Comparison of ENCODE assay signal across 30 mouse cellular contexts in the genomic region with DNA sequence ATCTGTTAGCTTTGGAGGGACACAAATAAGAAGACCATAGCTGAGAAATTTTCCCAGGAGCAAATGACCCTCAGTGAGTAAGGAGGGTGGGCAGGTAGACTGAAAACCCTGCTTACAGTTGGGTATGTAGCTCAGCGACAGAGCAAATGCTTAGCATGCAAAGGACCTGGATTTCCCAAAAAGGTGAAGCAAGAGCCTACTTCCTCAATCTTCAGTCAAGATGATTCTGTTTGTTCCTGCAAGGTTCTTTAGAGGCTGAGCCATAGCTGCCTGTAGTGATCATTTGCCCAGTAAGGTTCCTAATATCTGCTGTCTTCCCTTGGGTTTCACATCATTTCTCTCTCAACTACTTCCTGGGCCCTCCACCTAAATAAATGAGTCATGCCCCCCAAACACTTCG. TPM values are rescaled to one million over a fixed set of nuclear protein-coding genes. Genes with fewer than 3 reads are reported as not detected.
DNase-seq lines count a peak whose midpoint lies in the region; ATAC-seq and TF ChIP-seq lines count a peak whose summit lies in the region.
"Had no signal": no experiment of that assay in that cellular context is flagged by ENCODE, and none has a peak within 500 bp of the region (broad histone marks: within the 10 kb centered on the region; RNA-seq: fewer than 3 reads in every experiment).

No protein-coding gene starts in this region.

- 0 out of 2 replicates have a peak, but pooled peaks have one; percentile 29 for TF ChIP-seq EP300 in CH12.LX (IDR thresholded peaks at IDR 0.05; ENCODE audit: low read length)
- no peak for TF ChIP-seq EP300 in heart, adult 2 months (IDR thresholded peaks at IDR 0.05; ENCODE audit: insufficient read depth, low read depth, low read length)

- TF ChIP-seq POLR2A in CH12.LX (IDR thresholded peaks at IDR 0.05; ENCODE audit: low read depth, low read length), result no peak
- no peak for TF ChIP-seq POLR2A in heart, adult 2 months (IDR thresholded peaks at IDR 0.05; ENCODE audit: insufficient read depth, low read depth, low read length)

- in situ Hi-C loops in CH12.LX (cut with MboI; ENCODE audit: low pct_ligation_motif_present, low pct_unique_long_range_greater_than_20kb, low sequenced_read_pairs), result no loop called here

- no peak overlapping the region for H3K9ac ChIP-seq in CH12.LX (ENCODE audit: insufficient read depth, low read depth)
- no peak overlapping the region for H3K9ac ChIP-seq in kidney, embryonic 15.5 days
- H3K9ac ChIP-seq in heart, adult 2 months (ENCODE audit: low read depth, low read length), result no peak overlapping the region
- H3K9ac ChIP-seq: embryonic facial prominence, embryonic 13.5 days; forebrain, embryonic 12.5 days; forebrain, embryonic 15.5 days; heart, embryonic 13.5 days; hindbrain, embryonic 13.5 days; intestine, embryonic 15.5 days had no signal

- no peaks in the 10 kb centered on the region for H3K36me3 ChIP-seq in CH12.LX (replicated peaks in 1 of 2; ENCODE audit: control insufficient read depth in 1 of 2, insufficient read depth in 1 of 2, low read length in 1 of 2)
- no peaks in the 10 kb centered on the region for H3K36me3 ChIP-seq in kidney, embryonic 15.5 days
- H3K36me3 ChIP-seq in heart, adult 2 months (ENCODE audit: control insufficient read depth, insufficient read depth, low read length), result no peaks in the 10 kb centered on the region
- H3K36me3 ChIP-seq: embryonic facial prominence, embryonic 10.5 days; embryonic facial prominence, embryonic 13.5 days; forebrain, embryonic 12.5 days; forebrain, embryonic 15.5 days; heart, embryonic 10.5 days; heart, embryonic 13.5 days; hindbrain, embryonic 10.5 days; hindbrain, embryonic 13.5 days; intestine, embryonic 15.5 days had no signal

- no peaks in the 10 kb centered on the region for H3K27me3 ChIP-seq in CH12.LX (replicated peaks)
- H3K27me3 ChIP-seq in kidney, embryonic 15.5 days, result peaks cover 11% of the 10 kb centered on the region; the same call in 1 of the 2 replicates
- no peaks in the 10 kb centered on the region for H3K27me3 ChIP-seq in heart, adult 2 months (ENCODE audit: control insufficient read depth, insufficient read depth, low read length)
- H3K27me3 ChIP-seq: intestine, embryonic 15.5 days had no signal

- H3K9me3 ChIP-seq in CH12.LX (replicated peaks; ENCODE audit: low read length), result no peaks in the 10 kb centered on the region
- H3K9me3 ChIP-seq in kidney, embryonic 15.5 days (replicated peaks), result no peaks in the 10 kb centered on the region
- H3K9me3 ChIP-seq: embryonic facial prominence, embryonic 10.5 days; embryonic facial prominence, embryonic 13.5 days; forebrain, embryonic 12.5 days; forebrain, embryonic 15.5 days; heart, embryonic 10.5 days; heart, embryonic 13.5 days; hindbrain, embryonic 10.5 days; hindbrain, embryonic 13.5 days; intestine, embryonic 15.5 days had no signal

- ATAC-seq in hematopoietic stem cell, adult 5-6 weeks (replicated peaks in 1 of 2; ENCODE audit: insufficient read depth in 1 of 2, low FRiP score in 2 of 2, low TSS enrichment in 1 of 2, low read depth in 1 of 2, poor library complexity in 2 of 2, severe bottlenecking in 2 of 2), result peak; percentile 46 to 71; a peak in 2 of 4 replicates
- ATAC-seq in monocyte, adult 5-6 weeks (replicated peaks; ENCODE audit: insufficient number of reproducible peaks, low FRiP score, low TSS enrichment, poor library complexity, severe bottlenecking), result 0 out of 2 replicates have a peak, but pooled peaks have one; percentile 17
- ATAC-seq in cerebellum, adult (ENCODE audit: insufficient number of reproducible peaks, low FRiP score, low TSS enrichment), result no peak
- no peak for ATAC-seq in kidney, embryonic 15.5 days (replicated peaks; ENCODE audit: low FRiP score)
- ATAC-seq: activated CD4-positive, CD25-positive, alpha-beta regulatory T cell, adult 4 months; CD4-positive, CD25-positive, alpha-beta regulatory T cell, adult 4 months; forebrain, embryonic 15.5 days; hindbrain, embryonic 16.5 days; intestine, embryonic 15.5 days had no signal

- H3K4me3 ChIP-seq in CH12.LX (replicated peaks in 1 of 3; ENCODE audit: low read depth in 2 of 3, low read length in 2 of 3, poor library complexity in 1 of 3), result no peak overlapping the region
- H3K4me3 ChIP-seq in kidney, embryonic 15.5 days (replicated peaks), result no peak overlapping the region
- H3K4me3 ChIP-seq in heart, adult 2 months, result no peak overlapping the region
- H3K4me3 ChIP-seq: embryonic facial prominence, embryonic 10.5 days; embryonic facial prominence, embryonic 13.5 days; erythroblast, embryonic 14.5 days; forebrain, embryonic 12.5 days; forebrain, embryonic 15.5 days; heart, embryonic 10.5 days; heart, embryonic 13.5 days; hindbrain, embryonic 10.5 days; hindbrain, embryonic 13.5 days; intestine, embryonic 15.5 days had no signal

- peaks cover 0 to 12% of the 10 kb centered on the region in 2 experiments; a peak in 2 of 4 replicates for H3K4me1 ChIP-seq in CH12.LX (ENCODE audit: control insufficient read depth in 1 of 2, insufficient read depth in 2 of 2)
- no peaks in the 10 kb centered on the region for H3K4me1 ChIP-seq in kidney, embryonic 15.5 days
- no peaks in the 10 kb centered on the region for H3K4me1 ChIP-seq in heart, adult 2 months (ENCODE audit: control insufficient read depth, insufficient read depth, low read length)
- H3K4me1 ChIP-seq: embryonic facial prominence, embryonic 10.5 days; embryonic facial prominence, embryonic 13.5 days; forebrain, embryonic 12.5 days; forebrain, embryonic 15.5 days; heart, embryonic 10.5 days; heart, embryonic 13.5 days; hindbrain, embryonic 10.5 days; hindbrain, embryonic 13.5 days; intestine, embryonic 15.5 days had no signal

- H3K4me2 ChIP-seq in CH12.LX (ENCODE audit: insufficient read depth, low read depth, poor library complexity, severe bottlenecking), result no peak overlapping the region
- H3K4me2 ChIP-seq in kidney, embryonic 15.5 days, result no peak overlapping the region
- H3K4me2 ChIP-seq: embryonic facial prominence, embryonic 13.5 days; forebrain, embryonic 12.5 days; forebrain, embryonic 15.5 days; heart, embryonic 13.5 days; hindbrain, embryonic 13.5 days; intestine, embryonic 15.5 days had no signal

- no peak for TF ChIP-seq CTCF in CH12.LX (conservative IDR thresholded peaks at IDR 0.05 in 1 of 2, IDR thresholded peaks at IDR 0.05 in 1 of 2; ENCODE audit: low read depth in 2 of 2, low read length in 2 of 2)
- TF ChIP-seq CTCF in heart, adult 2 months (IDR thresholded peaks at IDR 0.05), result no peak

- no peak overlapping the region for H3K27ac ChIP-seq in CH12.LX (ENCODE audit: insufficient read depth, low read depth)
- H3K27ac ChIP-seq in kidney, embryonic 15.5 days, result no peak overlapping the region
- no peak overlapping the region for H3K27ac ChIP-seq in heart, adult 2 months
- H3K27ac ChIP-seq: embryonic facial prominence, embryonic 10.5 days; embryonic facial prominence, embryonic 13.5 days; forebrain, embryonic 12.5 days; forebrain, embryonic 15.5 days; heart, embryonic 10.5 days; heart, embryonic 13.5 days; hindbrain, embryonic 10.5 days; hindbrain, embryonic 13.5 days; intestine, embryonic 15.5 days had no signal

- intact Hi-C loops in heart, postnatal 25 days (cut with DNase I), result no loop called here
- intact Hi-C loops in heart, adult 2 months (cut with DNase I), result no loop called here

- DNase-seq in heart, adult 11 months, result peak; percentile 65
- DNase-seq in heart, postnatal 25 days (ENCODE audit: low spot score), result no peak
- DNase-seq in CH12.LX (ENCODE audit: extremely low read depth), result peak; percentile 19
- DNase-seq in heart, adult 2 months, result no peak
- DNase-seq: adrenal gland, adult 8-10 months; adrenal gland, postnatal 25 days; cerebellum, adult 18-20 months; cerebellum, adult 9-10 months; cerebellum, postnatal 14 days; gastrocnemius, postnatal 10 days; gastrocnemius, postnatal 36 days; heart, adult 18-20 months; heart, postnatal 14 days had no signal

- WGBS in kidney, embryonic 15.5 days, result 89% methylated on average over 2 of the region's 2 CpGs
- 84% methylated on average over 2 of the region's 2 CpGs for WGBS in heart, adult 2 months

- dilution Hi-C loops in CH12.LX (cut with MboI; ENCODE audit: extremely low pct_ligation_motif_present, extremely low pct_unique_long_range_greater_than_20kb, low sequenced_read_pairs), result no loop called here

- no peak for TF ChIP-seq RAD21 in CH12.LX (IDR thresholded peaks at IDR 0.05; ENCODE audit: low read depth, low read length)

- no peaks in the 10 kb centered on the region for H3K79me2 ChIP-seq in CH12.LX (replicated peaks; ENCODE audit: control insufficient read depth, extremely low read depth, insufficient read depth, poor library complexity, severe bottlenecking)
- no peaks in the 10 kb centered on the region for H3K79me2 ChIP-seq in heart, adult 2 months (replicated peaks; ENCODE audit: control insufficient read depth, insufficient read depth, low read length)

TF ChIP-seq in CH12.LX, 34 proteins besides CTCF, POLR2A, EP300 and RAD21:
- TF ChIP-seq CHD2 (IDR thresholded peaks at IDR 0.05; ENCODE audit: low read length) (no peak), ELF1 (IDR thresholded peaks at IDR 0.05; ENCODE audit: low read depth, low read length) (peak; percentile 14; the same call in 1 of the 2 replicates)

RNA-seq across cellular contexts. Expression of gene Kiz, which starts 7.8 kb away (rescaled TPM):
- total RNA-seq in heart, postnatal 25 days (2021), result 10 to 100 TPM; 74.7 to 84.6 TPM
- total RNA-seq in CH12.LX (2012; rRNA removed) (9.8 and 14.1 TPM in 2 replicates), CH12.LX (2014; rRNA removed) (13.0 TPM in 2 replicates)
- polyA plus RNA-seq in CH12.LX (2012; ENCODE audit: insufficient read length, low read depth), result 11.2 and 13.8 TPM in 2 replicates
- total RNA-seq in hematopoietic stem cell, adult 5-6 weeks (2017), result 43.7 and 53.2 TPM in 2 replicates
- total RNA-seq in monocyte, adult 5-6 weeks (2017), result 28.7 to 31.7 TPM (median 30.8 TPM) in 3 replicates
- 31.1 and 33.5 TPM in 2 replicates for polyA plus RNA-seq in kidney, embryonic 15.5 days (2015; fragmentation: Nextera tagmentation; extraction: Ambion mirVana)
- total RNA-seq in heart, adult 2 months (2021), result 100 to 1,000 TPM in 1 of 2 experiments, 10 to 100 TPM in 1; 97.9 to 124 TPM
- 16.2 and 29.1 TPM in 2 replicates for polyA plus RNA-seq in heart, adult 2 months (2012; rRNA removed)

Comparison
In these comparisons a context has a peak if more than half of its experiments do, and no peak if none do; other contexts are left out.
1. DNase-seq: peak in heart, adult 11 months (single experiment) and CH12.LX (single experiment); none in heart, postnatal 25 days (single experiment) and heart, adult 2 months (0 of 2).
2. ATAC-seq: peak in hematopoietic stem cell, adult 5-6 weeks (2 of 2) and monocyte, adult 5-6 weeks (single experiment); none in cerebellum, adult (single experiment) and kidney, embryonic 15.5 days (single experiment).